ENCODE assay signal across 12 mouse cellular contexts in the genomic region with DNA sequence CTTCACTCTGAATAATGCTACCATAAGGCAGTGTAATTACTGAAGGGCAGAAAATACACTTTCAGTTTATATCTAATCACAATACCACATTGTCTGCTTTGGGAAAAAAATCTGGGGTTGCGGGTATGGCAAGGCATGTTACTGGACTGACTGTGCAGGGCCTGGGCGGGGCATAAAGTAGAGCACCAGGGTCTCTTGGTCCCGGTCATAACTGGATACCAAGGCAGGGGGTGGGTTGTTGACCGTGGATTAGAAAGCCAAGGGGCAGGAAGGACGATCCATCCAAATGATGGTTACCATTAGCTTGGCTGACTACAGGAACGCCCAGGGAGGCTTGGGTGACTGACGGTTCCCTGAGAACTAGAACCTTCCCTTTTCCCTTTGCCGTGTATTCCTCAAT.
DNase-seq lines count a peak whose midpoint lies in the region; ATAC-seq and TF ChIP-seq lines count a peak whose summit lies in the region.
"Had no signal": no experiment of that assay in that cellular context is flagged by ENCODE, and none has a peak within 500 bp of the region (broad histone marks: within the 10 kb centered on the region; RNA-seq: fewer than 3 reads in every experiment).

No protein-coding gene starts in this region.

- no peak overlapping the region for H3K4me3 ChIP-seq in hindbrain, embryonic 11.5 days (ENCODE audit: low read depth, low read length)
- H3K4me3 ChIP-seq in midbrain, embryonic 15.5 days, result peak overlapping the region; percentile 31; the same call in 1 of the 2 replicates

- no peak overlapping the region for H3K27ac ChIP-seq in hindbrain, embryonic 11.5 days (ENCODE audit: low read depth, low read length)
- peak overlapping the region; percentile 45; the same call in 1 of the 2 replicates for H3K27ac ChIP-seq in midbrain, embryonic 15.5 days
- H3K27ac ChIP-seq: liver, embryonic 14.5 days had no signal

- 43% methylated on average over 8 of the region's 8 CpGs for WGBS in hindbrain, embryonic 11.5 days
- WGBS in midbrain, embryonic 15.5 days, result 37% methylated on average over 8 of the region's 8 CpGs

- H3K36me3 ChIP-seq in hindbrain, embryonic 11.5 days (ENCODE audit: control insufficient read depth, insufficient read depth, low read length), result no peaks in the 10 kb centered on the region
- H3K36me3 ChIP-seq in midbrain, embryonic 15.5 days (replicated peaks), result no peaks in the 10 kb centered on the region

- TF ChIP-seq POLR2A in brain, embryonic 14.5 days (IDR thresholded peaks at IDR 0.05; ENCODE audit: borderline replicate concordance, extremely low read depth, insufficient read depth, insufficient read length, poor library complexity, severe bottlenecking), result no peak

- 0 out of 2 replicates have a peak, but pooled peaks have one; percentile 27 for ATAC-seq in hindbrain, embryonic 11.5 days (ENCODE audit: low FRiP score)
- ATAC-seq in midbrain, embryonic 15.5 days (replicated peaks), result peak; percentile 42; the same call in 1 of the 2 replicates

- no peaks in the 10 kb centered on the region for H3K9me3 ChIP-seq in hindbrain, embryonic 11.5 days (ENCODE audit: control insufficient read depth, low read length)
- no peaks in the 10 kb centered on the region for H3K9me3 ChIP-seq in midbrain, embryonic 15.5 days

- H3K4me2 ChIP-seq in hindbrain, embryonic 11.5 days (replicated peaks; ENCODE audit: low read depth, low read length), result peak overlapping the region; percentile 58; the same call in 1 of the 2 replicates
- peak overlapping the region; percentile 50 for H3K4me2 ChIP-seq in midbrain, embryonic 15.5 days

- TF ChIP-seq CTCF in brain, embryonic 14.5 days (IDR thresholded peaks at IDR 0.05; ENCODE audit: borderline replicate concordance, extremely low read depth, insufficient read depth, insufficient read length), result no peak

- peak; percentile 23 for DNase-seq in embryo, embryonic 10 days (ENCODE audit: low spot score)
- no peak for DNase-seq in embryo, embryonic 9.5 days (ENCODE audit: extremely low spot score)
- DNase-seq in brain, embryonic 14.5 days (ENCODE audit: low read depth), result peak; percentile 27
- peak; percentile 39 for DNase-seq in hindbrain, embryonic 11.5 days (ENCODE audit: low spot score)
- no peak for DNase-seq in MN1 (ENCODE audit: low spot score)
- DNase-seq in lung, postnatal 36 days, result no peak
- no peak for DNase-seq in frontal cortex, postnatal 36 days (ENCODE audit: low spot score in 2 of 2)
- DNase-seq: adrenal gland, postnatal 25 days; kidney, adult 2 months; lung, postnatal 14 days had no signal

- H3K27me3 ChIP-seq in hindbrain, embryonic 11.5 days (ENCODE audit: control insufficient read depth, insufficient read depth, low read length), result no peaks in the 10 kb centered on the region
- H3K27me3 ChIP-seq in midbrain, embryonic 15.5 days (replicated peaks), result peaks cover 4% of the 10 kb centered on the region; the same call in 1 of the 2 replicates

- no peaks in the 10 kb centered on the region for H3K4me1 ChIP-seq in hindbrain, embryonic 11.5 days (replicated peaks; ENCODE audit: control insufficient read depth, insufficient read depth, low read length)
- peaks cover 16% of the 10 kb centered on the region for H3K4me1 ChIP-seq in midbrain, embryonic 15.5 days

- H3K9ac ChIP-seq in hindbrain, embryonic 11.5 days (ENCODE audit: low read depth, low read length), result no peak overlapping the region
- no peak overlapping the region for H3K9ac ChIP-seq in midbrain, embryonic 15.5 days
- H3K9ac ChIP-seq: liver, embryonic 14.5 days had no signal

Comparison
In these comparisons a context has a peak if more than half of its experiments do, and no peak if none do; other contexts are left out.
1. DNase-seq: peak in embryo, embryonic 10 days (single experiment), brain, embryonic 14.5 days (single experiment) and hindbrain, embryonic 11.5 days (single experiment); none in embryo, embryonic 9.5 days (single experiment), MN1 (single experiment), lung, postnatal 36 days (single experiment) and frontal cortex, postnatal 36 days (0 of 2).